Mouse (Mus musculus) E14TG2a.4 (cell line): ENCODE measurements around the gene Fgf13.

Experiments used
- CTCF ChIP-seq: conservative IDR thresholded peaks from 2 replicates; pipeline ENCODE4 v1.5.1; 2014; ENCODE audit warnings: low read length
- POU5F1 ChIP-seq: IDR thresholded peaks from 2 replicates; pipeline ENCODE4 v1.6.1; 2014; ENCODE audit warnings: low read length, borderline replicate concordance

GRCm38 (mm10) chrX:59080427-59080826, 487.4 kb downstream of the Fgf13 start:
- no peak for TF ChIP-seq CTCF
- TF ChIP-seq POU5F1 = no peak
